Mouse (Mus musculus) liver, postnatal 0 days (tissue): ENCODE data around the gene Ifi47. TPM values are rescaled to one million over a fixed set of nuclear protein-coding genes. Genes with fewer than 3 reads are reported as not detected.

ENCODE experiments used
- ATAC-seq: fragments of 200-750 bp; cut with Nextera tagmentation; 2 replicates; pipeline ENCODE4 v1.8.0; 2017; ENCODE audit warnings: mild to moderate bottlenecking, moderate library complexity
- DNase-seq: peaks from one replicate; pipeline ENCODE4 v3.0.0-alpha.2; 2016
- H3K27ac ChIP-seq: fragments of 300-500 bp; sonication (generic); 2 replicates; pipeline ENCODE4 v1.5.1; 2014; ENCODE audit warnings: antibody characterized with exemption, moderate library complexity, mild to moderate bottlenecking, low read depth
- H3K27me3 ChIP-seq: fragments of 300-500 bp; sonication (generic); 2 replicates; pipeline ENCODE4 v1.6.1; 2014; ENCODE audit warnings: low read length, control low read depth, mixed read lengths; ENCODE audit not compliant: insufficient read depth
- H3K36me3 ChIP-seq: fragments of 300-500 bp; sonication (generic); replicated peaks from 2 replicates; pipeline ENCODE4 v1.6.1; 2014; ENCODE audit warnings: mild to moderate bottlenecking, control low read depth, low read length, moderate library complexity, mixed read lengths; ENCODE audit not compliant: insufficient read depth
- H3K4me1 ChIP-seq: fragments of 300-500 bp; sonication (generic); 2 replicates; pipeline ENCODE4 v1.6.1; 2014; ENCODE audit warnings: antibody characterized with exemption, mild to moderate bottlenecking, control low read depth; ENCODE audit not compliant: insufficient read depth
- H3K4me2 ChIP-seq: fragments of 300-500 bp; sonication (generic); 2 replicates; pipeline ENCODE4 v1.6.1; 2014; ENCODE audit warnings: low read depth, mild to moderate bottlenecking, low read length, moderate library complexity, mixed read lengths
- H3K4me3 ChIP-seq: fragments of 300-500 bp; sonication (generic); 2 replicates; pipeline ENCODE4 v1.5.1; 2014; ENCODE audit warnings: low read depth, low read length
- H3K9ac ChIP-seq: fragments of 300-500 bp; sonication (generic); replicated peaks from 2 replicates; pipeline ENCODE4 v1.6.1; 2014; ENCODE audit warnings: mild to moderate bottlenecking, moderate library complexity
- H3K9me3 ChIP-seq: fragments of 300-500 bp; sonication (generic); 2 replicates; pipeline ENCODE4 v1.6.1; 2016; ENCODE audit warnings: mild to moderate bottlenecking, control low read depth, low read length, mixed read lengths
- CTCF ChIP-seq: sonication (generic); IDR thresholded peaks from 2 replicates; pipeline ENCODE4 v1.5.1; 2016; ENCODE audit warnings: antibody characterized with exemption, low read depth
- EP300 ChIP-seq: IDR thresholded peaks from 2 replicates; pipeline ENCODE4 v1.6.1; 2016; ENCODE audit warnings: antibody characterized with exemption, low read depth, mild to moderate bottlenecking
- WGBS: fragments of 180-500 bp; shearing (Covaris S2); extraction: QIAGEN DNeasy Blood & Tissue Kit; methylation state at CpG from one replicate; pipeline ENCODE4 v1.1.7; 2014; ENCODE audit not compliant: insufficient replicate concordance; 5-methylcytosine and 5-hydroxymethylcytosine counted together
- polyA plus RNA-seq: library from polyadenylated mRNA; unstranded; fragments of >200 nt; fragmentation: Nextera tagmentation; extraction: Ambion mirVana; gene quantifications from 2 replicates; pipeline ENCODE4 v1.2.1, GENCODE M21; 2015

Ifi47 gene
- polyA plus RNA-seq, 1 experiment from 2014 or later = 29.7 TPM

- DNase-seq = no peak
- H3K27ac ChIP-seq = no peak within 1 kb of the TSS
- H3K4me2 ChIP-seq = no peak within 1 kb of the TSS
- no peaks in the 10 kb centered on the region for H3K9me3 ChIP-seq
- no peak within 1 kb of the TSS for H3K4me3 ChIP-seq
- no peak within 1 kb of the TSS for H3K9ac ChIP-seq
- 80% methylated on average over 6 of the region's 6 CpGs for WGBS
- no peaks in the 10 kb centered on the region for H3K27me3 ChIP-seq
- no peaks in the 10 kb centered on the region for H3K36me3 ChIP-seq
- no peaks in the 10 kb centered on the region for H3K4me1 ChIP-seq
- no peak for ATAC-seq
- TF ChIP-seq EP300 = no peak
- no peak for TF ChIP-seq CTCF
These were observed 65.6 kb downstream of the Ifi47 start, which contains the start of gene Olfr1395 for GRCm38 (mm10) chr11:49141974-49142373. TSS of gene Olfr1395 (plus strand) at chr11:49142274.

Other genes starting within 250 kb of the Ifi47 start
- 4.9 and 5.0 TPM in 2 replicates for gene Gm12184, start 249.9 kb upstream of the Ifi47 start, polyA plus RNA-seq
- 42.7 and 44.1 TPM in 2 replicates for gene Irgm1, start 204.9 kb upstream of the Ifi47 start, polyA plus RNA-seq
- 0.66 and 0.86 TPM in 2 replicates for gene Gm5431, start 174.4 kb upstream of the Ifi47 start, polyA plus RNA-seq
- 4.2 and 4.5 TPM in 2 replicates for gene Psme2b, start 130.4 kb upstream of the Ifi47 start, polyA plus RNA-seq
- gene Olfr56, start 97.7 kb upstream of the Ifi47 start, polyA plus RNA-seq = 0.16 and 0.17 TPM in 2 replicates
- 0.67 and 1.2 TPM in 2 replicates for gene 9930111J21Rik1, start 97.2 kb upstream of the Ifi47 start, polyA plus RNA-seq
- 0.05 TPM in 1 of 2 replicates, not detected in the other for gene Gm12185, start 84.4 kb upstream of the Ifi47 start, polyA plus RNA-seq
- gene Tgtp1, start 82.4 kb upstream of the Ifi47 start, polyA plus RNA-seq = 36.5 and 38.9 TPM in 2 replicates
- gene 9930111J21Rik2, start 25.3 kb upstream of the Ifi47 start, polyA plus RNA-seq = 1.2 and 1.4 TPM in 2 replicates
- 5.1 and 7.1 TPM in 2 replicates for gene Tgtp2, start 12.4 kb upstream of the Ifi47 start, polyA plus RNA-seq
- not detected in 2 replicates for gene Olfr1396, start 38.3 kb downstream of the Ifi47 start, polyA plus RNA-seq
- not detected in 2 replicates for gene Olfr1395, start 65.7 kb downstream of the Ifi47 start, polyA plus RNA-seq
- not detected in 2 replicates for gene Olfr1394, start 77.8 kb downstream of the Ifi47 start, polyA plus RNA-seq
- gene Btnl9, start 110.6 kb downstream of the Ifi47 start, polyA plus RNA-seq = 1.6 and 1.9 TPM in 2 replicates
- gene Zfp62, start 126.7 kb downstream of the Ifi47 start, polyA plus RNA-seq = 8.6 and 8.8 TPM in 2 replicates
- 56.3 and 58.2 TPM in 2 replicates for gene Mgat1, start 167.6 kb downstream of the Ifi47 start, polyA plus RNA-seq
- gene Olfr1393, start 201.7 kb downstream of the Ifi47 start, polyA plus RNA-seq = 0.05 and 0.07 TPM in 2 replicates
- not detected in 2 replicates for gene Olfr1392, start 208.7 kb downstream of the Ifi47 start, polyA plus RNA-seq
- not detected in 2 replicates for gene Olfr10, start 228.2 kb downstream of the Ifi47 start, polyA plus RNA-seq
- not detected in 2 replicates for gene Olfr1391, start 246.2 kb downstream of the Ifi47 start, polyA plus RNA-seq